Mouse (Mus musculus) CH12F3 (cell line): ENCODE results near the gene Ero1lb.
"Not testable (repeated sequence)": the region's sequence is repeated elsewhere in the genome, so short reads cannot be mapped to it uniquely, and the experiment has no call there.

Experiments used
- in situ Hi-C: fragments of 300-500 bp; cut with MboI; formaldehyde crosslinking; loops from 2 replicates; pipeline ENCODE4 v1.14.3; 2020; ENCODE audit warnings: low sequenced_read_pairs

Ero1lb gene

GRCm38 (mm10) chr13:12569741-12570140 is 4.1 kb downstream of the Ero1lb start:
- in situ Hi-C loops, result no loop called here

- in situ Hi-C loops, result no loop called here
These were observed 9.4 kb downstream of the Ero1lb start for GRCm38 (mm10) chr13:12574979-12575536.

GRCm38 (mm10) chr13:12578145-12578544 is 12.5 kb downstream of the Ero1lb start:
- in situ Hi-C loops, result no loop called here

GRCm38 (mm10) chr13:12589003-12589402 is 23.3 kb downstream of the Ero1lb start:
- in situ Hi-C loops, result loop anchor here (5.0 kb wide), 1 partner anchor 117 kb away; no protein-coding TSS in a partner anchor

GRCm38 (mm10) chr13:12597075-12597474 is 31.4 kb downstream of the Ero1lb start:
- in situ Hi-C loops, result not testable (repeated sequence)

- in situ Hi-C loops, result not testable (repeated sequence)
These were observed 44.5 kb downstream of the Ero1lb start for GRCm38 (mm10) chr13:12610206-12610605.

- in situ Hi-C loops, result not testable (repeated sequence)
These were observed 48.4 kb downstream of the Ero1lb start for GRCm38 (mm10) chr13:12614026-12614425.

- in situ Hi-C loops, result not testable (repeated sequence)
These were observed 48.9 kb downstream of the Ero1lb start for GRCm38 (mm10) chr13:12614591-12614990.

GRCm38 (mm10) chr13:12615014-12615413 is 49.3 kb downstream of the Ero1lb start:
- in situ Hi-C loops, result not testable (repeated sequence)

GRCm38 (mm10) chr13:12616489-12616888 is 50.8 kb downstream of the Ero1lb start:
- in situ Hi-C loops, result not testable (repeated sequence)

- in situ Hi-C loops, result not testable (repeated sequence)
These were observed 54.1 kb downstream of the Ero1lb start for GRCm38 (mm10) chr13:12619808-12620207.

GRCm38 (mm10) chr13:12626061-12626460 is 60.4 kb downstream of the Ero1lb start:
- in situ Hi-C loops, result not testable (repeated sequence)

- in situ Hi-C loops, result not testable (repeated sequence)
These were observed 62.1 kb downstream of the Ero1lb start for GRCm38 (mm10) chr13:12627746-12628145.

- in situ Hi-C loops, result not testable (repeated sequence)
These were observed 62.5 kb downstream of the Ero1lb start for GRCm38 (mm10) chr13:12628181-12628580.

GRCm38 (mm10) chr13:12630252-12630651 is 64.6 kb downstream of the Ero1lb start:
- in situ Hi-C loops, result not testable (repeated sequence)

- in situ Hi-C loops, result not testable (repeated sequence)
These were observed 69.4 kb downstream of the Ero1lb start for GRCm38 (mm10) chr13:12634941-12635588.

GRCm38 (mm10) chr13:12642795-12643194 is 77.1 kb downstream of the Ero1lb start:
- in situ Hi-C loops, result not testable (repeated sequence)

GRCm38 (mm10) chr13:12646676-12647075 is 81.0 kb downstream of the Ero1lb start:
- in situ Hi-C loops, result not testable (repeated sequence)

GRCm38 (mm10) chr13:12650020-12650876 is 84.6 kb downstream of the Ero1lb start:
- in situ Hi-C loops, result not testable (repeated sequence)

GRCm38 (mm10) chr13:12650877-12651176 is 85.2 kb downstream of the Ero1lb start:
- in situ Hi-C loops, result not testable (repeated sequence)
